Mouse (Mus musculus) kidney, postnatal 0 days (tissue): ENCODE measurements around the gene Apbb2. TPM values are rescaled to one million over a fixed set of nuclear protein-coding genes. Genes with fewer than 3 reads are reported as not detected.
A peak's percentile ranks its signal among the peaks of the same experiment; 100 is the strongest.

ENCODE experiments used
- ATAC-seq: fragments of 200-750 bp; cut with Nextera tagmentation; replicated peaks from 2 replicates; pipeline ENCODE4 v1.8.0; 2017; ENCODE audit warnings: low read depth, moderate number of reproducible peaks, moderate TSS enrichment, moderate library complexity; ENCODE audit not compliant: low FRiP score
- DNase-seq: peaks from one replicate; pipeline ENCODE4 v3.0.0-alpha.2; 2016; ENCODE audit warnings: low spot score
- H3K27ac ChIP-seq: fragments of 300-500 bp; sonication (generic); 2 replicates; pipeline ENCODE4 v1.5.1; 2014; ENCODE audit warnings: mild to moderate bottlenecking
- H3K27me3 ChIP-seq: fragments of 300-500 bp; sonication (generic); 2 replicates; pipeline ENCODE4 v1.6.1; 2014; ENCODE audit warnings: low read length, mixed read lengths; ENCODE audit not compliant: insufficient read depth
- H3K36me3 ChIP-seq: fragments of 300-500 bp; sonication (generic); 2 replicates; pipeline ENCODE4 v1.6.1; 2014; ENCODE audit warnings: low read length, mixed read lengths; ENCODE audit not compliant: insufficient read depth
- H3K4me1 ChIP-seq: fragments of 300-500 bp; sonication (generic); replicated peaks from 2 replicates; pipeline ENCODE4 v1.6.1; 2014; ENCODE audit warnings: antibody characterized with exemption, low read length, mixed read lengths; ENCODE audit not compliant: insufficient read depth
- H3K4me2 ChIP-seq: fragments of 300-500 bp; sonication (generic); 2 replicates; pipeline ENCODE4 v1.6.1; 2014; ENCODE audit warnings: mild to moderate bottlenecking, low read length, moderate library complexity, mixed read lengths
- H3K4me3 ChIP-seq: fragments of 300-500 bp; sonication (generic); replicated peaks from 2 replicates; pipeline ENCODE4 v1.5.1; 2014; ENCODE audit warnings: low read depth, low read length
- H3K9ac ChIP-seq: fragments of 300-500 bp; sonication (generic); 2 replicates; pipeline ENCODE4 v1.6.1; 2014; ENCODE audit warnings: low read depth, low read length
- H3K9me3 ChIP-seq: fragments of 300-500 bp; sonication (generic); replicated peaks from 2 replicates; pipeline ENCODE4 v1.6.1; 2016; ENCODE audit warnings: low read length, inconsistent platforms, mixed read lengths
- CTCF ChIP-seq: IDR thresholded peaks from 2 replicates; pipeline ENCODE4 v1.5.1; 2016; ENCODE audit warnings: antibody characterized with exemption, low read depth, mild to moderate bottlenecking, moderate library complexity
- WGBS: fragments of 180-500 bp; shearing (Covaris S2); extraction: QIAGEN DNeasy Blood & Tissue Kit; methylation state at CpG from one replicate; pipeline ENCODE4 v1.1.7; 2014; 5-methylcytosine and 5-hydroxymethylcytosine counted together
- polyA plus RNA-seq: library from polyadenylated mRNA; unstranded; fragments of >200 nt; fragmentation: Nextera tagmentation; extraction: Ambion mirVana; gene quantifications from 2 replicates; pipeline ENCODE4 v1.2.1, GENCODE M21; 2015

Gene Apbb2
- polyA plus RNA-seq, 1 experiment from 2014 or later = 47.0 TPM

DNA sequence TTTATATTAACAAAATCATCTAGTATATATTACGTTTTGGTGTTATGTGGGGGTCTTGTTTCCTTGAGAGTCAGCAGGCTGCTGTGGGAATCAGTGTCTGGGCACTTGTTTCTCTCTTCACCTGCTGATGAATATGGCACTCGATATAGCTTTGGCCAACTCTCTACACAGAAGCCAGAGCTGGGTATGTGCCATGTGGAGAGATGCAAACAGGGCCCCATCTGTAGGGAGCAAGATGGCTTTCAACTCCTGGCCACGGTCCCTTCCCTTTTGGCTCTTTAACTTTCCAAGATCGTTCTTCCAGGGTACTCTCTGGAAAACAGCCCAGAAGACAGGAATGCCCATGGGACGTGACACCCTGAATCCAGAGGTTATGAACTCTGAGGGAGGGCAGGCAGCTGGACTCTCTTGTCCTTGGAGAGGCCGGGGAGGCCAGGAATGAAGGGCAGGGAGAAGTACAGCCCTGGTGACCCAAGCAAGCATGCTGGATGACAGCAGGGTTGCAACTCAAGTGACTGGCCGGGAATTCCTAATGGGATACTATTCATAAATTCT is 266.7 kb downstream of the Apbb2 start:
- Histone ChIP-seq H3K4me2 (no peak overlapping the region), H3K27ac (no peak overlapping the region), H3K9ac (no peak overlapping the region), H3K9me3 (no peaks in the 10 kb centered on the region), H3K4me1 (peaks cover 16% of the 10 kb centered on the region; the same call in 1 of the 2 replicates), H3K4me3 (no peak overlapping the region), H3K27me3 (no peaks in the 10 kb centered on the region), H3K36me3 (no peaks in the 10 kb centered on the region; the same call in 1 of the 2 replicates)
- 66% methylated on average over 7 of the region's 7 CpGs for WGBS
- no peak for ATAC-seq
- no peak for DNase-seq
- TF ChIP-seq CTCF = no peak

DNA sequence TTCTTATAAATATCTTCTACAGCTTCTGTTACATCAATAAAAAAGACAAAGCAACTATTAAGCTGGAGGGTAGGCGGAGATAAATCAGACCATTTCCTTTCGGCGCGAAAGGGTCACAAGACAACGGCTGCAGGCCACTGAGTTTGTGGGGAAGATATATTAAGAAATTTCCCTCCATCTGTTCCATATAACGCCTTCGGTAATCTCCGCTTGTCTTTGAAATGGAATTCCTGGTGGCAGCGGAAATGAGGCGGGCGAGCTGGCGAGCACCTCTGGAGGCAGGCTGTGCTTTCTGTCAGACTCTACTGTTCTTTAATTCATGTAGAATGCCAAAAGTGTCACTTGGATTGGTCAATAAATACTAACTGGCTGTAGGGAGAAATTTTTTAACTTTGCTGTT is 267.5 kb downstream of the Apbb2 start:
- WGBS = 34% methylated on average over 12 of the region's 12 CpGs
- H3K9ac ChIP-seq = no peak overlapping the region

DNA sequence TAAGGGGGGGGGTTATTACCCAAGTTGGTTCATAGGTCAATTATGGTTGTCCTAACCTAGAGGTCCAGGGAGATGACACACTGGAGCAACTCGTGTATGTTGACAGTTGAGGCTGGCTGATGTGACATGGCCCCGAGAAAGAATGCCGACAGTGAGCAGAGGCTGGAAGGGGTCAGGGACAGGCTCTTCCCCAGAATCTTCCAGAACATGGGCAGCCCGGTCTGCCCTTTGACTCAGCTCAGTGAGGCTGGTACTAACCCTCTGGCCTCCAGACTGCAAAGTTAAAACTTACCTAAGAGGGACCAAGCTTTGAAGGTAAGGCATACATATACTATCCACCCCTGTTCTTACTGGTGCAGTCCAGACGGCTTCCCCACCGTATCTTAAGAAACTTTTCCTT is 268.0 kb downstream of the Apbb2 start:
- Histone ChIP-seq H3K27me3 (no peaks in the 10 kb centered on the region), H3K4me3 (no peak overlapping the region), H3K9me3 (no peaks in the 10 kb centered on the region), H3K36me3 (no peaks in the 10 kb centered on the region; the same call in 1 of the 2 replicates), H3K9ac (no peak overlapping the region), H3K27ac (no peak overlapping the region), H3K4me1 (peaks cover 16% of the 10 kb centered on the region; the same call in 1 of the 2 replicates), H3K4me2 (no peak overlapping the region)
- WGBS = 45% methylated on average over 6 of the region's 6 CpGs
- no peak for ATAC-seq
- no peak for DNase-seq
- no peak for TF ChIP-seq CTCF

More for the DNA sequence above, 267.5 kb downstream of the Apbb2 start:
- Histone ChIP-seq H3K4me3 (no peak overlapping the region), H3K4me1 (peaks cover 16% of the 10 kb centered on the region; the same call in 1 of the 2 replicates), H3K4me2 (no peak overlapping the region), H3K27ac (no peak overlapping the region), H3K9me3 (no peaks in the 10 kb centered on the region), H3K36me3 (no peaks in the 10 kb centered on the region; the same call in 1 of the 2 replicates), H3K27me3 (no peaks in the 10 kb centered on the region)
- DNase-seq (peak; percentile 75), ATAC-seq (no peak)
- no peak for TF ChIP-seq CTCF

DNA sequence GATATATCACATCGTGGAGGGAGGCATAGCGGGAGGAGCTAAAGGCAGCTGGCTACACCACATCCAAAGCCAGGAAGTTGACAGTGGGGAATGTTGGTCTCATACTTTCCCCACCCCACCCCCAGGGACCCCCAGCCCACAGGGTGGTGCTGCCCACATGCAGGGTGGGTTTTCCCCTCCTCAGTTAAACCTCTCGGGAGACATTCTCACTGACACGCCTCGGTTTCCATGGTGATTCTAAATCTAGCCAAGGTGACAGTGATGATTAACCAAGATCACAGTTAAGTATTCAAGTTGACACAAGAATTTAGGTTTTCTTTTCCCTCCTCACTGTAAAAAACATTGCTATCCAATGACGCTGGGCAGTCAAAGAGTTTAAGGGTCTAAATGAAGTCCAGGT is 270.2 kb downstream of the Apbb2 start:
- Histone ChIP-seq H3K27me3 (no peaks in the 10 kb centered on the region), H3K36me3 (no peaks in the 10 kb centered on the region), H3K4me1 (peaks cover 16% of the 10 kb centered on the region; the same call in 1 of the 2 replicates), H3K4me2 (no peak overlapping the region), H3K27ac (no peak overlapping the region), H3K9ac (no peak overlapping the region), H3K9me3 (no peaks in the 10 kb centered on the region), H3K4me3 (no peak overlapping the region)
- 67% methylated on average over 6 of the region's 6 CpGs for WGBS
- no peak for ATAC-seq
- no peak for TF ChIP-seq CTCF
- DNase-seq = no peak

DNA sequence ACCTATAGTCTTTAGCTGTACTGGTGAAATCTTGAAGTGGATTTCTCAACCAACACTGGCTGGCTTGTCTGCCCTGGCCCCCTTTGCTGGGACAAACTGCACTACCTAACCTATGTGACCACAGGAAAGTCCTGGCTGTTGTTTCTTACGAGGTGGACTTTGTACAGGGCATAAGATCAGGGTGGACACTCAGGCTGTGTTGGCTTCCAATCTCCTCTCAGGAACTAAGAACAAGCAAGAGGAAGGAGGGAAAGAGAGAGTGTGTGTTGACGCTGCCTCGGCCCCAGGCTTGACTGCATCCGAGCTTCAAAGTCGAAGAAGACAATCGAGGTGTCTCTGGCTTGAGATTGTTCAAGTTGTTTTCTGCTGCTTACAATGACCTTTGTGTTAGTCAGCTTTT is 271.8 kb downstream of the Apbb2 start:
- Histone ChIP-seq H3K4me3 (no peak overlapping the region), H3K27ac (no peak overlapping the region), H3K36me3 (no peaks in the 10 kb centered on the region), H3K4me1 (peaks cover 16% of the 10 kb centered on the region; the same call in 1 of the 2 replicates), H3K27me3 (no peaks in the 10 kb centered on the region), H3K9ac (no peak overlapping the region), H3K9me3 (no peaks in the 10 kb centered on the region), H3K4me2 (no peak overlapping the region)
- 86% methylated on average over 6 of the region's 6 CpGs for WGBS
- ATAC-seq = peak; percentile 45; the same call in 1 of the 2 replicates
- TF ChIP-seq CTCF = no peak
- no peak for DNase-seq

DNA sequence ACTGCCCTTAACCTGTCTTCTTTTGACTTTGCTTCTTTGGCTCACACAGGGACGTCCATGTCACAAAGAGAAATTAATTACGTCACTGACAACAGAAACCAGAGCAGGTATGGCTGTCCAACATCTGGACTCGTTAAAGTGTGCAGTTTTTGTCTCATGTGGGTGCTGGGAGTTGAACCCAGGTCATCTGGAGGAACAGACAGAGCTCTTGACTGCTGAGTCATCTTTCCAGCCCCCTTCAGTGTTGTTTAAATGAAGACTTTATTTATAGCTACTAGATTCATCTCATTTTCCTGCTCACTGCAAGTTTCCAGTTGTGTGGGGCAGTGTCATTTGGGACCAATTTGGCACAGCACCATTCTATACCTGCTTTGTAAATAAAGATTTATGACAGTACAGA is 273.4 kb downstream of the Apbb2 start:
- 36% methylated on average over 3 of the region's 3 CpGs for WGBS
- Histone ChIP-seq H3K4me3 (no peak overlapping the region), H3K9ac (no peak overlapping the region), H3K27ac (no peak overlapping the region), H3K9me3 (no peaks in the 10 kb centered on the region), H3K4me2 (no peak overlapping the region), H3K27me3 (no peaks in the 10 kb centered on the region), H3K36me3 (no peaks in the 10 kb centered on the region), H3K4me1 (0 out of 2 replicates have a peak, but pooled peaks cover 13% of the 10 kb centered on the region)
- DNase-seq (no peak), ATAC-seq (no peak)
- TF ChIP-seq CTCF = no peak

DNA sequence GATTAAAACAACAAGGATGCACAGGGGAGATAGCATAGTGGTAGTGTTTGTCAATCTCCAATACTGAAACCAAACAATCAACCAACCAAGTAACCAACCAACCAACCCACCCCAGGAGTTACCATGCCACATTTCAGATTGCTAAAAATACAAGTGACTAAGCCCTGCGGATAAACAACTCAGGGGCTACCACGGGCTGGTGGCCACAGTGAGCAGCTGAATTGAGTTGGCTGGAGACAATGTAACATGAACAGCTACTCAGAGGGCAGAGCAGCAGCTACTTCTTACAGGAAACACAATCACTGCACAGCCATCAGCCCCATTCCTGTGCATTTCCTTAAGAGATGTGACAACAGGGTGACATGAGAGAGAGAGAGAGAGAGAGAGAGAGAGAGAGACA is 274.4 kb downstream of the Apbb2 start:
- ATAC-seq (no peak), DNase-seq (no peak)
- no peak overlapping the region for H3K4me3 ChIP-seq
- TF ChIP-seq CTCF = no peak
- no peaks in the 10 kb centered on the region for H3K36me3 ChIP-seq
- H3K27me3 ChIP-seq = no peaks in the 10 kb centered on the region
- 0 out of 2 replicates have a peak, but pooled peaks cover 13% of the 10 kb centered on the region for H3K4me1 ChIP-seq
- WGBS = 46% methylated on average over 2 of the region's 2 CpGs
- no peak overlapping the region for H3K27ac ChIP-seq
- no peaks in the 10 kb centered on the region for H3K9me3 ChIP-seq
- no peak overlapping the region for H3K9ac ChIP-seq
- H3K4me2 ChIP-seq = no peak overlapping the region
